Mouse (Mus musculus): ENCODE measurements around the gene Opn3. TPM values are rescaled to one million over a fixed set of nuclear protein-coding genes. Genes with fewer than 3 reads are reported as not detected.

The Opn3 gene
- 6.5 and 7.1 TPM in 2 replicates for polyA plus RNA-seq (2015; fragmentation: Nextera tagmentation; extraction: Ambion mirVana)

- H3K9me3 ChIP-seq = no peaks in the 10 kb centered on the region
- peak within 1 kb of the TSS; percentile 84 for H3K27ac ChIP-seq
- H3K4me2 ChIP-seq (replicated peaks) = peak within 1 kb of the TSS; percentile 80
- H3K9ac ChIP-seq = peak within 1 kb of the TSS; percentile 91
- H3K4me3 ChIP-seq (replicated peaks) = peak within 1 kb of the TSS; percentile 83
- peak; percentile 99 for ATAC-seq
- no peaks in the 10 kb centered on the region for H3K27me3 ChIP-seq (replicated peaks)
- 0 out of 2 replicates have a peak, but pooled peaks cover 3% of the 10 kb centered on the region for H3K4me1 ChIP-seq (replicated peaks)
- H3K36me3 ChIP-seq = no peaks in the 10 kb centered on the region
- under 1% methylated on average over 66 of the region's 73 CpGs for WGBS
These were observed at the start of gene Opn3, which contains the start of gene Chml for GRCm38 (mm10) chr1:175692246-175692996. Gene Opn3 (minus strand): TSS chr1:175692776. Gene Chml (minus strand): TSS chr1:175692901.

GRCm38 (mm10) chr1:175725771-175726170, 33.2 kb upstream of the Opn3 start:
- no peaks in the 10 kb centered on the region for H3K36me3 ChIP-seq
- no peak overlapping the region for H3K9ac ChIP-seq
- H3K4me2 ChIP-seq (replicated peaks) = no peak overlapping the region
- no peaks in the 10 kb centered on the region for H3K4me1 ChIP-seq (replicated peaks)
- no peak overlapping the region for H3K4me3 ChIP-seq (replicated peaks)
- no peaks in the 10 kb centered on the region for H3K27me3 ChIP-seq (replicated peaks)
- H3K27ac ChIP-seq = no peak overlapping the region
- no peaks in the 10 kb centered on the region for H3K9me3 ChIP-seq
- peak; percentile 43; the same call in 1 of the 2 replicates for ATAC-seq
- 24% methylated on average over 7 of the region's 7 CpGs for WGBS

GRCm38 (mm10) chr1:175716832-175717231, 24.3 kb upstream of the Opn3 start:
- no peak overlapping the region for H3K27ac ChIP-seq
- no peaks in the 10 kb centered on the region for H3K27me3 ChIP-seq (replicated peaks)
- no peak overlapping the region for H3K4me2 ChIP-seq (replicated peaks)
- no peaks in the 10 kb centered on the region for H3K9me3 ChIP-seq
- H3K36me3 ChIP-seq = no peaks in the 10 kb centered on the region
- no peaks in the 10 kb centered on the region for H3K4me1 ChIP-seq (replicated peaks)
- WGBS = 87% methylated on average over 9 of the region's 9 CpGs
- ATAC-seq = no peak
- no peak overlapping the region for H3K9ac ChIP-seq
- H3K4me3 ChIP-seq (replicated peaks) = no peak overlapping the region

GRCm38 (mm10) chr1:175712338-175712909, 19.8 kb upstream of the Opn3 start:
- 65% methylated on average over 11 of the region's 11 CpGs for WGBS

GRCm38 (mm10) chr1:175708013-175708412, 15.4 kb upstream of the Opn3 start:
- ATAC-seq = no peak
- H3K4me1 ChIP-seq (replicated peaks) = no peaks in the 10 kb centered on the region

More at GRCm38 (mm10) chr1:175712338-175712909, 19.8 kb upstream of the Opn3 start:
- Histone ChIP-seq H3K9me3 (no peaks in the 10 kb centered on the region), H3K27me3 (replicated peaks) (no peaks in the 10 kb centered on the region), H3K4me1 (replicated peaks) (no peaks in the 10 kb centered on the region), H3K4me2 (replicated peaks) (no peak overlapping the region), H3K27ac (no peak overlapping the region), H3K36me3 (no peaks in the 10 kb centered on the region), H3K4me3 (replicated peaks) (no peak overlapping the region), H3K9ac (no peak overlapping the region)
- no peak for ATAC-seq

GRCm38 (mm10) chr1:175707599-175707998, 15.0 kb upstream of the Opn3 start:
- H3K9me3 ChIP-seq = no peaks in the 10 kb centered on the region
- no peak for ATAC-seq
- H3K9ac ChIP-seq = no peak overlapping the region
- H3K27me3 ChIP-seq (replicated peaks) = no peaks in the 10 kb centered on the region
- no peak overlapping the region for H3K4me2 ChIP-seq (replicated peaks)
- WGBS = 64% methylated on average over 5 of the region's 5 CpGs
- no peaks in the 10 kb centered on the region for H3K36me3 ChIP-seq
- H3K4me1 ChIP-seq (replicated peaks) = no peaks in the 10 kb centered on the region
- H3K4me3 ChIP-seq (replicated peaks) = no peak overlapping the region
- H3K27ac ChIP-seq = no peak overlapping the region

More at GRCm38 (mm10) chr1:175708013-175708412, 15.4 kb upstream of the Opn3 start:
- Histone ChIP-seq H3K9ac (no peak overlapping the region), H3K9me3 (no peaks in the 10 kb centered on the region), H3K4me3 (replicated peaks) (no peak overlapping the region), H3K27me3 (replicated peaks) (no peaks in the 10 kb centered on the region), H3K36me3 (no peaks in the 10 kb centered on the region), H3K27ac (no peak overlapping the region), H3K4me2 (replicated peaks) (no peak overlapping the region)

GRCm38 (mm10) chr1:175701145-175701544, 8.6 kb upstream of the Opn3 start:
- no peaks in the 10 kb centered on the region for H3K36me3 ChIP-seq
- H3K27me3 ChIP-seq (replicated peaks) = no peaks in the 10 kb centered on the region
- H3K9me3 ChIP-seq = no peaks in the 10 kb centered on the region
- H3K4me2 ChIP-seq (replicated peaks) = no peak overlapping the region
- H3K27ac ChIP-seq = no peak overlapping the region
- ATAC-seq = peak; percentile 83
- H3K4me1 ChIP-seq (replicated peaks) = no peaks in the 10 kb centered on the region
- no peak overlapping the region for H3K9ac ChIP-seq
- 37% methylated on average over 4 of the region's 4 CpGs for WGBS
- no peak overlapping the region for H3K4me3 ChIP-seq (replicated peaks)

GRCm38 (mm10) chr1:175699796-175700195, 7.2 kb upstream of the Opn3 start:
- ATAC-seq = peak; percentile 25; the same call in 1 of the 2 replicates
- Histone ChIP-seq H3K27ac (no peak overlapping the region), H3K4me3 (replicated peaks) (no peak overlapping the region), H3K9me3 (no peaks in the 10 kb centered on the region), H3K4me1 (replicated peaks) (no peaks in the 10 kb centered on the region), H3K4me2 (replicated peaks) (no peak overlapping the region), H3K36me3 (no peaks in the 10 kb centered on the region), H3K9ac (no peak overlapping the region), H3K27me3 (replicated peaks) (no peaks in the 10 kb centered on the region)
- WGBS = 40% methylated on average over 4 of the region's 4 CpGs

- Histone ChIP-seq H3K9ac (no peak overlapping the region), H3K27ac (no peak overlapping the region), H3K4me1 (replicated peaks) (no peaks in the 10 kb centered on the region), H3K9me3 (no peaks in the 10 kb centered on the region), H3K4me2 (replicated peaks) (no peak overlapping the region), H3K36me3 (no peaks in the 10 kb centered on the region), H3K27me3 (replicated peaks) (no peaks in the 10 kb centered on the region), H3K4me3 (replicated peaks) (no peak overlapping the region)
- WGBS = 64% methylated on average over 3 of the region's 3 CpGs
- ATAC-seq = no peak
These were observed 6.8 kb upstream of the Opn3 start for GRCm38 (mm10) chr1:175699375-175699774.

- WGBS = 71% methylated on average over 1 of the region's 1 CpGs
- H3K27me3 ChIP-seq (replicated peaks) = no peaks in the 10 kb centered on the region
- no peak for ATAC-seq
- H3K9ac ChIP-seq = no peak within 1 kb of the TSS
- no peak within 1 kb of the TSS for H3K27ac ChIP-seq
- 0 out of 2 replicates have a peak, but pooled peaks cover 3% of the 10 kb centered on the region for H3K4me1 ChIP-seq (replicated peaks)
- no peaks in the 10 kb centered on the region for H3K36me3 ChIP-seq
- no peak within 1 kb of the TSS for H3K4me3 ChIP-seq (replicated peaks)
- no peak within 1 kb of the TSS for H3K4me2 ChIP-seq (replicated peaks)
- no peaks in the 10 kb centered on the region for H3K9me3 ChIP-seq
These were observed 5.7 kb upstream of the Opn3 start, which contains the start of gene Wdr64 for GRCm38 (mm10) chr1:175698293-175698692. Gene Wdr64 (plus strand): TSS chr1:175698593.

- ATAC-seq = peak; percentile 6
- Histone ChIP-seq H3K4me1 (replicated peaks) (0 out of 2 replicates have a peak, but pooled peaks cover 3% of the 10 kb centered on the region), H3K9me3 (no peaks in the 10 kb centered on the region), H3K4me3 (replicated peaks) (peak overlapping the region; percentile 83), H3K27me3 (replicated peaks) (no peaks in the 10 kb centered on the region), H3K9ac (peak overlapping the region; percentile 31; the same call in 1 of the 2 replicates), H3K4me2 (replicated peaks) (peak overlapping the region; percentile 80), H3K36me3 (no peaks in the 10 kb centered on the region), H3K27ac (no peak overlapping the region)
- 34% methylated on average over 12 of the region's 12 CpGs for WGBS
These were observed 919 bp upstream of the Opn3 start for GRCm38 (mm10) chr1:175693429-175693960.

GRCm38 (mm10) chr1:175692997-175693361, 403 bp upstream of the Opn3 start:
- no peak for ATAC-seq
- Histone ChIP-seq H3K9ac (peak overlapping the region; percentile 31), H3K9me3 (no peaks in the 10 kb centered on the region), H3K4me2 (replicated peaks) (peak overlapping the region; percentile 80), H3K27ac (no peak overlapping the region; the same call in 1 of the 2 replicates), H3K36me3 (no peaks in the 10 kb centered on the region), H3K27me3 (replicated peaks) (no peaks in the 10 kb centered on the region), H3K4me3 (replicated peaks) (peak overlapping the region; percentile 83), H3K4me1 (replicated peaks) (0 out of 2 replicates have a peak, but pooled peaks cover 3% of the 10 kb centered on the region)
- 1% methylated on average over 17 of the region's 17 CpGs for WGBS
